Mouse (Mus musculus) liver, adult 2 months (tissue): ENCODE results near the gene Ccdc28b.

Experiments
- CTCF ChIP-seq: fragments of 200-500 bp; IDR thresholded peaks from 2 replicates; pipeline ENCODE4 v1.5.1; 2011; ENCODE audit warnings: low read depth, low read length, control low read depth
- POLR2A ChIP-seq: fragments of 200-500 bp; IDR thresholded peaks from 2 replicates; pipeline ENCODE4 v1.6.1; 2011; ENCODE audit warnings: low read length, control low read depth; ENCODE audit not compliant: insufficient read depth; ENCODE audit errors: extremely low read depth

GRCm38 (mm10) chr4:129572236-129573092 lies 51.3 kb downstream of the Ccdc28b start:
- TF ChIP-seq CTCF = no peak
- TF ChIP-seq POLR2A = no peak
